Mouse (Mus musculus): ENCODE measurements at regions not wholly inside any gene's neighbourhood (a gene's known extent, or its start where the extent isn't known, plus 50 kb on each side); places are given as distances from the start of the nearest gene placed in this dataset.

DNA sequence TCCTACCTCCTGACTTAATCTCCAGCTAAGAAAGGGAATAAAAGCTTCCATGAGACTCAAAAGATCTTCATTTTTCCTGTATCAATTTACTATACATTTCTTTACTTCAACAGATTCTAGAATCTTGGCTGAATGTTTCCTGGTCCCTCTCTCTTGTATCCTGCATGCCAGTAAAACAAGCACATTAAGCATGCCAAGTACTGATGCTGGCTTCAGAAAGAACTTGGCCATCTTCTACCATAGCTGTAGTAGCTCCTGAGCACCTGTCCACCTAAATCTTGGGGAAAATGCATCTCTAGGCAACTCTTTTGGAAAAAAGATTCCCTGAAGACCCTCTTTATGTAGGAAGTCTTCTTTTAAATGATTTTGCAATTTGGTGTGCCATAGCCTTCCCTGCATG lies 140.5 kb upstream of the Kcnip4 start:
- Histone ChIP-seq H3K27ac (ENCODE audit: low read length) (no peak overlapping the region), H3K4me3 (ENCODE audit: low read depth, low read length) (no peak overlapping the region), H3K4me1 (ENCODE audit: control insufficient read depth, low read depth, low read length) (no peaks in the 10 kb centered on the region), H3K4me2 (ENCODE audit: low read depth, low read length) (no peak overlapping the region), H3K36me3 (ENCODE audit: control insufficient read depth, insufficient read depth) (no peaks in the 10 kb centered on the region), H3K9me3 (replicated peaks; ENCODE audit: control insufficient read depth, low read length) (no peaks in the 10 kb centered on the region), H3K9ac (ENCODE audit: low read depth, low read length) (no peak overlapping the region), H3K27me3 (ENCODE audit: control insufficient read depth, insufficient read depth, low read depth, low read length) (no peaks in the 10 kb centered on the region)
- no peak for ATAC-seq (ENCODE audit: low read depth)

DNA sequence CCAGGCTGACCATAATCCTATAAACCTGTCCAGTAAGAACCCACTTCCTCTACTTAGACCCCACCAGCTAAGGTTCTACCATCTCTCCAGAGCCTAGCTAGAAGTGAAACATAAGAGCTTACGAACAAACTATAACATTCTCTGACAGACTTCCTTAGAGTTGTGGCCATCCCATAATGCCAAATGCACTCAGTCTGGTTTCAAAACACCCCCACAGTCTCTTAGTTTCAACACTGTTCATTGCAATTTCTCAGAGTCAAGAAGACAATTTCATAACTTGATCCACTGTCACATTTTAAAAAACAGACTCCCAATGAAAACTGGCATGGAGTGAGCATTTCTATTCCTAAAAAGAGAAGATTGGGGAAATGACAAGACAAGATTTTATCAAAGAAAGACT lies 139.2 kb upstream of the Kcnip4 start:
- H3K27me3 ChIP-seq (ENCODE audit: control insufficient read depth, insufficient read depth, low read depth, low read length) = no peaks in the 10 kb centered on the region
- H3K4me1 ChIP-seq (ENCODE audit: control insufficient read depth, low read depth, low read length) = no peaks in the 10 kb centered on the region
- H3K9me3 ChIP-seq (replicated peaks; ENCODE audit: control insufficient read depth, low read length) = no peaks in the 10 kb centered on the region
- no peak overlapping the region for H3K4me2 ChIP-seq (ENCODE audit: low read depth, low read length)
- H3K4me3 ChIP-seq (ENCODE audit: low read depth, low read length) = no peak overlapping the region
- no peak for ATAC-seq (ENCODE audit: low read depth)
- 58% methylated on average over 1 of the region's 1 CpGs for WGBS (ENCODE audit: insufficient replicate concordance)
- no peak overlapping the region for H3K9ac ChIP-seq (ENCODE audit: low read depth, low read length)
- no peaks in the 10 kb centered on the region for H3K36me3 ChIP-seq (ENCODE audit: control insufficient read depth, insufficient read depth)
- H3K27ac ChIP-seq (ENCODE audit: low read length) = no peak overlapping the region

DNA sequence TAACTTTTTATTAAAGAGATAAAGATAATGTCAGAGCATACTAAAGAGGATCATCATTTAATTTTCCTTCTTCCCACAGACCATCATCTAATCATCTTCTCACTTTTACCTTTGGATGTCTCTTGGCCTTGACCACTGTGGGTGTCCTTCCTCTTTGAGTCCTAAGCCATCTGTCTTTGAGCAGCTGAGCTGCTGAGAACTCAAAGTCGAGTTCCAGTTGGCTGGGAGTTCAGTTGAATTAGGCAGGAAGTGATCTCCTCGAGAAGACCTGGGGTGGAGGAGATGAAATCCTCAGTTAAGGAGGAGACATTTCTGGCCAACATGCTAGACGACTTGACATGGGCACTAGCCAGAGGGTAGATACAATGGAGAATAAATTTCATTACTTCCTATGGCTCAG lies 137.4 kb upstream of the Kcnip4 start:
- Histone ChIP-seq H3K27ac (ENCODE audit: low read length) (no peak overlapping the region), H3K9me3 (replicated peaks; ENCODE audit: control insufficient read depth, low read length) (no peaks in the 10 kb centered on the region), H3K27me3 (ENCODE audit: control insufficient read depth, insufficient read depth, low read depth, low read length) (no peaks in the 10 kb centered on the region), H3K36me3 (ENCODE audit: control insufficient read depth, insufficient read depth) (no peaks in the 10 kb centered on the region), H3K4me2 (ENCODE audit: low read depth, low read length) (no peak overlapping the region), H3K4me3 (ENCODE audit: low read depth, low read length) (no peak overlapping the region), H3K9ac (ENCODE audit: low read depth, low read length) (no peak overlapping the region), H3K4me1 (ENCODE audit: control insufficient read depth, low read depth, low read length) (no peaks in the 10 kb centered on the region)
- WGBS (ENCODE audit: insufficient replicate concordance) = 29% methylated on average over 3 of the region's 3 CpGs
- ATAC-seq (ENCODE audit: low read depth) = no peak

DNA sequence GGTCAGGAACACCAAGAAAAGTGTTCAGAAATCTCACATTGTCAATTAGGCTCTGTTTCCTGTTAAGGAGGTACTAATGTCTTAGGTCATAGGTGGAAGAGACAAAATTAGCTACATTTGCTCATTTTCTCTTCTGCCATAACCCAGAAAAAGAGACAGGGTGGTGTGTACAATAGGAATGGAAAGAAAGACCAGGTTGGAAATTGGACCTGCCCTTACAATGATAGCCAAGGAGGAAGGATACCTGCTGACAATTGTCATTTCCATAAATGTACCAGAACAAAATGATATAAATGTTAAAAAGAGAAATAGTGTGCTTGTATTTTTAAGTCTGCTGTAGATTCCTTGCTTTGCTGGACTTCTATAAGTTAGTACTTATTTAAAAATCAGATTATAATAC lies 135.9 kb upstream of the Kcnip4 start:
- ATAC-seq (ENCODE audit: low read depth) = no peak
- H3K9me3 ChIP-seq (replicated peaks; ENCODE audit: control insufficient read depth, low read length) = no peaks in the 10 kb centered on the region

DNA sequence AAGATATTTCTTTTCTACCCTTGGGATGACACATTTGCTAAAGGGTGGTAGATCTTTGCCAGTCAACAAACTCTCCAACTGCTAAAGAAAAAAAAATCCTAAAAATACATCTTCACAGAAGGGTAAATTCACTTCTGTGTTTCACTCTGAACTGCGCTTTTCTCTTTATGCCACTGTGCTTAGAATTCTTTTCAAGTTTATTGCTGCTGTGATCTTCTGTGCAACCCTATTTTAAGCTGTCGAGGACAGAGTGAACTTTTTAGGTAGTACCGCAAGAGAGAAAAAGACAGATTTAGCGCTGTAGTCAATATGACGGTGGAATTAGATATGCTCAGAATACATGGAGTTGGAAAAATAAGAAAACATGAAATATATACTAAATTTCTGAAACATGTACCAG lies 126.2 kb upstream of the Kcnip4 start:
- Histone ChIP-seq H3K9ac (ENCODE audit: low read depth, low read length) (no peak overlapping the region), H3K9me3 (replicated peaks; ENCODE audit: control insufficient read depth, low read length) (no peaks in the 10 kb centered on the region; the same call in 1 of the 2 replicates), H3K36me3 (ENCODE audit: control insufficient read depth, insufficient read depth) (no peaks in the 10 kb centered on the region), H3K4me1 (ENCODE audit: control insufficient read depth, low read depth, low read length) (no peaks in the 10 kb centered on the region), H3K4me3 (ENCODE audit: low read depth, low read length) (no peak overlapping the region), H3K4me2 (ENCODE audit: low read depth, low read length) (no peak overlapping the region), H3K27ac (ENCODE audit: low read length) (no peak overlapping the region), H3K27me3 (ENCODE audit: control insufficient read depth, insufficient read depth, low read depth, low read length) (no peaks in the 10 kb centered on the region)
- WGBS (ENCODE audit: insufficient replicate concordance) = 72% methylated on average over 5 of the region's 5 CpGs
- ATAC-seq (ENCODE audit: low read depth) = no peak

More for the DNA sequence above, 135.9 kb upstream of the Kcnip4 start:
- H3K4me3 ChIP-seq (ENCODE audit: low read depth, low read length) = no peak overlapping the region
- H3K9ac ChIP-seq (ENCODE audit: low read depth, low read length) = no peak overlapping the region
- H3K27ac ChIP-seq (ENCODE audit: low read length) = no peak overlapping the region
- no peaks in the 10 kb centered on the region for H3K4me1 ChIP-seq (ENCODE audit: control insufficient read depth, low read depth, low read length)
- no peak overlapping the region for H3K4me2 ChIP-seq (ENCODE audit: low read depth, low read length)
- H3K27me3 ChIP-seq (ENCODE audit: control insufficient read depth, insufficient read depth, low read depth, low read length) = no peaks in the 10 kb centered on the region
- no peaks in the 10 kb centered on the region for H3K36me3 ChIP-seq (ENCODE audit: control insufficient read depth, insufficient read depth)

DNA sequence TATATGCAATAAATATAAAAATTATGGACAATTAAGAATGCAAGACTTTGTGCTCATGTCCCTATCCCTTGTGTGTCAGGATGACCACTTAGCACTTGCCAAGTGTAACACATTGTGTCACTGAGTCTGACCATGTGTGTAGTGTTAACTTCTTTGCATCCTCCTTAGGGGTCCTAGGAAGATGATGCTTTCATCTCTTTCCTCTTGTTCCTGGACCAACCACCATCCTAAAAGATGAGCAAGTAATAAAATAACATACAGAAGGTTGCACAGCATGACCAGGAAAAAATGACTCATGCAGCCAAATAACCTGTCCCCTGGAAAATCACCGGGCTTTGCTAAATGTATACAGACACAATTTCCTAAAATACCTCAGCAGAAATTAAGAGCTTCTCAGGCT lies 121.1 kb upstream of the Kcnip4 start:
- 74% methylated on average over 1 of the region's 1 CpGs for WGBS (ENCODE audit: insufficient replicate concordance)

DNA sequence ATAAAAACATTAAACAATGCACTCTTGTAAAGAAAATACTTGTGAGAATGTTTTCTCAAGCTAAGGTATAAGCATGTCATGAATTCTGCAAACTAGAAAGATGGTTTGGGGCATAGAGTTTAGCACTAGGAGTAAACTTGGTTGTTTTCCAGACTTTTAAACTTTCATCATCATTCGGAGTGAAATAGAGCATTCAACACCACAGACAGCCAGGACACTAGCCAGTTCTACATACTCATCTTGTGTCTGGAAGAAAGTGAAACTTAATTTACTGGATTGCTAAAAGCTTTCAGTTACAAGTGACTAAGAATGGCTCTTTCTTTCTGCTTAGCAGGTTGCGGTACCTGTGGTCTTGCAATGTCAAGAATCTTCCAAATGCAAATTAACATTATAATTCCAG lies 119.9 kb upstream of the Kcnip4 start:
- WGBS (ENCODE audit: insufficient replicate concordance) = 75% methylated on average over 2 of the region's 2 CpGs
- Histone ChIP-seq H3K36me3 (ENCODE audit: control insufficient read depth, insufficient read depth) (no peaks in the 10 kb centered on the region), H3K4me1 (ENCODE audit: control insufficient read depth, low read depth, low read length) (no peaks in the 10 kb centered on the region), H3K9me3 (replicated peaks; ENCODE audit: control insufficient read depth, low read length) (no peaks in the 10 kb centered on the region), H3K9ac (ENCODE audit: low read depth, low read length) (no peak overlapping the region), H3K27me3 (ENCODE audit: control insufficient read depth, insufficient read depth, low read depth, low read length) (no peaks in the 10 kb centered on the region), H3K27ac (ENCODE audit: low read length) (no peak overlapping the region), H3K4me3 (ENCODE audit: low read depth, low read length) (no peak overlapping the region), H3K4me2 (ENCODE audit: low read depth, low read length) (no peak overlapping the region)
- ATAC-seq (ENCODE audit: low read depth) = no peak

More for the DNA sequence above, 121.1 kb upstream of the Kcnip4 start:
- Histone ChIP-seq H3K4me1 (ENCODE audit: control insufficient read depth, low read depth, low read length) (no peaks in the 10 kb centered on the region), H3K27me3 (ENCODE audit: control insufficient read depth, insufficient read depth, low read depth, low read length) (no peaks in the 10 kb centered on the region), H3K4me3 (ENCODE audit: low read depth, low read length) (no peak overlapping the region), H3K9ac (ENCODE audit: low read depth, low read length) (no peak overlapping the region), H3K36me3 (ENCODE audit: control insufficient read depth, insufficient read depth) (no peaks in the 10 kb centered on the region), H3K4me2 (ENCODE audit: low read depth, low read length) (no peak overlapping the region), H3K27ac (ENCODE audit: low read length) (no peak overlapping the region), H3K9me3 (replicated peaks; ENCODE audit: control insufficient read depth, low read length) (no peaks in the 10 kb centered on the region)
- no peak for ATAC-seq (ENCODE audit: low read depth)

DNA sequence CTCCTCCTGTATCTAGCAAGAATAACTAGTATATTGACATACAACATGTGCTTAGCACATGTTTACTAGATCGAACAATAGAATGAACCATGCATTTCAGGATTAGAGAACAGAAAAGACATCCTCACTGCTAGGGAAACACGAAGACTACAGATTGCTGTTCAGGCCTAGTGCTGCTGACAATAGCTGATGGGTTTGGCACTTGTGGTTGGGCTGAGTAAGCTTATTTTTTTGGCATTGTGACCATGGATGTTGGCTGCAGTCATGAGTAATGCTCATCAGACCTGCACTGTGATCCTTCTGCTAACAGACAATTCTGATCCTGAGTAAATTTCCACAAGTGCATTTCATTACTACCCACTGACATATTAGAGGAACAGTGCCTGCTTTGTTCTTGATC lies 117.7 kb upstream of the Kcnip4 start:
- no peak for ATAC-seq (ENCODE audit: low read depth)
- Histone ChIP-seq H3K4me2 (ENCODE audit: low read depth, low read length) (no peak overlapping the region), H3K4me1 (ENCODE audit: control insufficient read depth, low read depth, low read length) (no peaks in the 10 kb centered on the region), H3K36me3 (ENCODE audit: control insufficient read depth, insufficient read depth) (no peaks in the 10 kb centered on the region), H3K4me3 (ENCODE audit: low read depth, low read length) (no peak overlapping the region), H3K27ac (ENCODE audit: low read length) (no peak overlapping the region), H3K9ac (ENCODE audit: low read depth, low read length) (no peak overlapping the region), H3K9me3 (replicated peaks; ENCODE audit: control insufficient read depth, low read length) (no peaks in the 10 kb centered on the region; the same call in 1 of the 2 replicates), H3K27me3 (ENCODE audit: control insufficient read depth, insufficient read depth, low read depth, low read length) (no peaks in the 10 kb centered on the region)
- 47% methylated on average over 2 of the region's 2 CpGs for WGBS (ENCODE audit: insufficient replicate concordance)

DNA sequence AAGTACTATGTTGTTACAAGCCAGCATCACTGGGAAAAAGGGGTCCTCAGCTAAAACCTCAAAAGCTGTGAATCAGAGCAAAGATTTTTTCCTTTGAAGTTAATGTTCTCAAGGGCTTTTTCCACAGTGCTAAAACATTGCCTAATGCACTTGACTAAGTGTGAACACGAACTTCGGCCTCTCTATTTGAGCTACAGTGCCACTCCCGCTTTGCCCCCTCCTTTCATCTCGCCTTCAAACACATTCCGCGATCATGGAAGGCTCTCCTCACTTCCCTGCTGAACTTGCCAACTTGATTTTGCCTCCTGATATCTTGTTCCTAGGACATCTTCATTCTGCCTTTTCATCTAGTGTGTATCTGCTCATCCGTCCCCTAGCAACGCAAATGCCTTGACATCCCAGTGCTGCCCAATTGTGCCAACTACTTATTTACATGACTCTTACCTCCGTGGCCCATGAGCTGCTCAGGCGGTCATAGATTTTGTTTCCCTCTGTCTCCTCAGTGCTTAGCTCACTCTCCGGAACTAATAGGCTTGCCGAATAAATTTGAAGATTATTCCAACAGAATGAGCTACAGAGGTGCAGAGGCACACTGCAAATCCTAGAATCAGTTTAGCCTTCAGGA lies 116.6 kb upstream of the Kcnip4 start:
- H3K4me2 ChIP-seq (ENCODE audit: low read depth, low read length) = no peak overlapping the region
- no peak overlapping the region for H3K27ac ChIP-seq (ENCODE audit: low read length)
- H3K4me3 ChIP-seq (ENCODE audit: low read depth, low read length) = no peak overlapping the region
- no peaks in the 10 kb centered on the region for H3K4me1 ChIP-seq (ENCODE audit: control insufficient read depth, low read depth, low read length)
- H3K9me3 ChIP-seq (replicated peaks; ENCODE audit: control insufficient read depth, low read length) = no peaks in the 10 kb centered on the region; the same call in 1 of the 2 replicates
- 69% methylated on average over 12 of the region's 12 CpGs for WGBS (ENCODE audit: insufficient replicate concordance)
- no peak for ATAC-seq (ENCODE audit: low read depth)
- no peaks in the 10 kb centered on the region for H3K27me3 ChIP-seq (ENCODE audit: control insufficient read depth, insufficient read depth, low read depth, low read length)
- H3K36me3 ChIP-seq (ENCODE audit: control insufficient read depth, insufficient read depth) = no peaks in the 10 kb centered on the region
- no peak overlapping the region for H3K9ac ChIP-seq (ENCODE audit: low read depth, low read length)

Data from liver, embryonic 16.5 days (tissue).